Mouse (Mus musculus) lung, embryonic 15.5 days (tissue): Measurements from ENCODE around the gene Uchl4. TPM values are rescaled to one million over a fixed set of nuclear protein-coding genes. Genes with fewer than 3 reads are reported as not detected.
"Not testable (repeated sequence)": the region's sequence is repeated elsewhere in the genome, so short reads cannot be mapped to it uniquely, and the experiment has no call there.

Experiments used
- ATAC-seq: fragments of 200-750 bp; cut with Nextera tagmentation; 2 replicates; pipeline ENCODE4 v1.8.0; 2017; ENCODE audit warnings: moderate number of reproducible peaks, borderline replicate concordance; ENCODE audit not compliant: low FRiP score, low TSS enrichment; ENCODE audit errors: extremely low read depth
- H3K27ac ChIP-seq: fragments of 300-500 bp; sonication (generic); 2 replicates; pipeline ENCODE4 v1.5.1; 2015; ENCODE audit warnings: moderate library complexity, mild to moderate bottlenecking, inconsistent platforms
- H3K27me3 ChIP-seq: fragments of 300-500 bp; sonication (generic); 2 replicates; pipeline ENCODE4 v1.6.1; 2015; ENCODE audit warnings: inconsistent platforms
- H3K36me3 ChIP-seq: fragments of 300-500 bp; sonication (generic); 2 replicates; pipeline ENCODE4 v1.6.1; 2015; ENCODE audit warnings: inconsistent platforms
- H3K4me1 ChIP-seq: fragments of 300-500 bp; sonication (generic); 2 replicates; pipeline ENCODE4 v1.6.1; 2015; ENCODE audit warnings: inconsistent platforms
- H3K4me2 ChIP-seq: fragments of 300-500 bp; sonication (generic); 2 replicates; pipeline ENCODE4 v1.6.1; 2015; ENCODE audit warnings: inconsistent platforms, mild to moderate bottlenecking, moderate library complexity
- H3K4me3 ChIP-seq: fragments of 300-500 bp; sonication (generic); 2 replicates; pipeline ENCODE4 v1.5.1; 2015; ENCODE audit warnings: mild to moderate bottlenecking, inconsistent platforms
- H3K9ac ChIP-seq: fragments of 300-500 bp; sonication (generic); 2 replicates; pipeline ENCODE4 v1.6.1; 2015; ENCODE audit warnings: inconsistent platforms
- H3K9me3 ChIP-seq: fragments of 300-500 bp; sonication (generic); 2 replicates; pipeline ENCODE4 v1.6.1; 2016; ENCODE audit warnings: inconsistent platforms
- whole genome bisulfite sequencing: fragments of 180-500 bp; shearing (Covaris S2); methylation state at CpG from one replicate; pipeline ENCODE4 v1.1.7; 2015; 5-methylcytosine and 5-hydroxymethylcytosine counted together
- polyA plus RNA-seq: library from polyadenylated mRNA; unstranded; fragments of >200 nt; fragmentation: Nextera tagmentation; extraction: Ambion mirVana; gene quantifications from 2 replicates; pipeline ENCODE4 v1.2.1, GENCODE M21; 2015

The Uchl4 gene
- 1.1 and 2.4 TPM in 2 replicates for polyA plus RNA-seq

DNA sequence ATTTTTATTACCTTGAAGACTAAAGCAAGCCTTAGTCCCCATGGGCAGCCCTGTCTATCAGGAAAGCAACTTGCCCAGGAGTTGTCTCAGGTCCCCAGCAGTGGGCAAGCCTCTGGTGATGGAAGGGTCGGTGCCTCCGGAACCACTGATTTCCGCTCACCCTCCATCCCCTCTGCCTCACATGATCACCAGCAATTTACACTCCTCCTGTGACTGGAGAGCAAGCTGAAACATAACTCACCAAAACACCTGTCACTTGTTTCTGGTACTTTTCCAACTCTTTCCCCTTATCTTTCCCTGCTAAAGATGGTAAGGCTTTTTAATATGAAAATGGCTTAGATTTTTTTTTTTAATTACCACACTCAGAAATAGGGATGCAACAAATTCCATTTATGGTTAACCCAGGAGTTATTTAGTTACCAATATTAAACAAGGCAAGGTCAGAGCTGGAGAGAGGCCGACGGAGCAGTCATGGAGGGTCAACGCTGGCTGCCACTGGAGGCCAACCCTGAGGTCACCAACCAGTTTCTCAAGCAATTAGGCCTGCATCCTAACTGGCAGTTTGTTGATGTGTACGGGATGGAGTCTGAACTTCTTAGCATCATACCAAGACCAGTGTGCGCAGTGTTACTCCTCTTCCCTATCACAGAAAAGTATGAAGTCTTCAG is at the start of gene Uchl4:
Gene Uchl4, plus strand, starts transcription at position 434 of the 668 bp plus-strand sequence.
- H3K27ac ChIP-seq: peak within 1 kb of the TSS; percentile 58
- peaks cover 42% of the 10 kb centered on the region for H3K4me1 ChIP-seq
- H3K9me3 ChIP-seq: no peaks in the 10 kb centered on the region
- H3K27me3 ChIP-seq: no peaks in the 10 kb centered on the region
- 87% methylated on average over 8 of the region's 8 CpGs for WGBS
- no peak within 1 kb of the TSS for H3K4me2 ChIP-seq
- no peak for ATAC-seq
- no peaks in the 10 kb centered on the region for H3K36me3 ChIP-seq
- no peak within 1 kb of the TSS for H3K4me3 ChIP-seq
- H3K9ac ChIP-seq: no peak within 1 kb of the TSS

DNA sequence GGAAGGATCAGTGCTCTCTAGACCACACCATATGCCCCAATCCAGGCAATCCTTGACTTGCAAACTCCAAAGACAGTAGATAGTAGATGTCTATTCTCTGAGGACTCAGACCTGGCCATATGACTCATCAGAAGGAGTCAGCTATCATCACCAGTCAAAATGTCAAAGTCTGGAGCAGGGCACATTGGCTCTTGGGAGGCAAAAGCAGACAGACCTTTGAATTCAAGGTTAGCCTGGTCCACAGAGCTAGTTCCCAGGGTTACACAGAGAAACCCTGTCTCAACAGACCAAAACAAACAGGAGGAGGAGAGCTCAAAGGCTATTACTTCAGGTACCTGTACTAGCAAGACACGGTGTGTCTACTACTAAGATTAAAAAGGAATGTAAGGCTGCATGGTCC is 41.1 kb upstream of the Uchl4 start:
- no peaks in the 10 kb centered on the region for H3K9me3 ChIP-seq
- no peaks in the 10 kb centered on the region for H3K27me3 ChIP-seq
- peaks cover 33% of the 10 kb centered on the region for H3K36me3 ChIP-seq
- no peak overlapping the region for H3K4me3 ChIP-seq
- no peak overlapping the region for H3K27ac ChIP-seq
- no peak overlapping the region for H3K9ac ChIP-seq
- H3K4me2 ChIP-seq: no peak overlapping the region
- WGBS: 91% methylated on average over 1 of the region's 1 CpGs
- no peak for ATAC-seq
- no peaks in the 10 kb centered on the region for H3K4me1 ChIP-seq

DNA sequence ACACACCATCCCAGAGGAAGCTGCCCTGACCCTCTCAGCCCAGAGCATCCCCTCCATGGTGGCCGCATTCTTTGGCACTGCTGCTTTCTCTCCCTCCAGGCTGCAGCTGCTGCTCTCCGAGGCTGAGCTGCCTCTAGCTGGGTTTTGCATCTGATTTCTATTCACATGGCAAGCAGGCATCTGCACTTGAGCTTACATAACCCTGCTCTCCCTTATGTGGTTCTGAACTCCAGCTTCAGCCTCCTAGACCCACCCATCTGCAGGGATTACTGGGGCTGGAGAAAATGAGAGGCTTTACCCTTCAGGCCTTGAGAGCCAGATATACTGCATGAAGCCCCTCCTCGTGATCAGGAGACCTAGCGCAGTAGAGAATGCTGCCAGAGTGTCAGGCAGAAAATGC is 39.4 kb upstream of the Uchl4 start:
- Histone ChIP-seq H3K4me3 (no peak overlapping the region), H3K4me2 (no peak overlapping the region), H3K36me3 (peaks cover 22% of the 10 kb centered on the region), H3K4me1 (no peaks in the 10 kb centered on the region), H3K9ac (no peak overlapping the region), H3K27ac (no peak overlapping the region), H3K27me3 (no peaks in the 10 kb centered on the region), H3K9me3 (no peaks in the 10 kb centered on the region)
- WGBS: 80% methylated on average over 4 of the region's 4 CpGs
- ATAC-seq: no peak

DNA sequence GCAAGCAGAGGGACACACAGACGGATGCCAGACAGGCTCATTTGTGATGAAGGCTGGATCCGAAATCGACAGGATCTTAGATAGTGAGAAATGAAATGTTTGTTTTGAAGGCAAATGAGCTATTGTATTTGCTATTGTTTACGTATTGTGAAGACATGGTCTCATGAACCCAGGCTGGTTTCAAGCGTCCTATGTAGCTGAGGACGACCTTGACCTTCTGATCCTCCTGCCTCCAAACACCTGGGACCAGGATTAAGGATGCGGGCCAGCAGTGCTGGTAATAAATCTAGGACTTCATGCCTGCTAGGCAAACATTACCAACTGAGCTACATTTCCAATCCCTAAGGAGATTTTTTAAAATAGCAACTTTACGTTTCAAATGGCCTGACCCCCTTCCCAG is 37.5 kb upstream of the Uchl4 start:
- no peak for ATAC-seq
- H3K4me2 ChIP-seq: no peak overlapping the region
- H3K4me3 ChIP-seq: no peak overlapping the region
- H3K27ac ChIP-seq: no peak overlapping the region
- H3K9me3 ChIP-seq: no peaks in the 10 kb centered on the region
- WGBS: 81% methylated on average over 8 of the region's 8 CpGs
- H3K27me3 ChIP-seq: no peaks in the 10 kb centered on the region
- H3K4me1 ChIP-seq: no peaks in the 10 kb centered on the region
- no peak overlapping the region for H3K9ac ChIP-seq
- peaks cover 10% of the 10 kb centered on the region; the same call in 1 of the 2 replicates for H3K36me3 ChIP-seq

DNA sequence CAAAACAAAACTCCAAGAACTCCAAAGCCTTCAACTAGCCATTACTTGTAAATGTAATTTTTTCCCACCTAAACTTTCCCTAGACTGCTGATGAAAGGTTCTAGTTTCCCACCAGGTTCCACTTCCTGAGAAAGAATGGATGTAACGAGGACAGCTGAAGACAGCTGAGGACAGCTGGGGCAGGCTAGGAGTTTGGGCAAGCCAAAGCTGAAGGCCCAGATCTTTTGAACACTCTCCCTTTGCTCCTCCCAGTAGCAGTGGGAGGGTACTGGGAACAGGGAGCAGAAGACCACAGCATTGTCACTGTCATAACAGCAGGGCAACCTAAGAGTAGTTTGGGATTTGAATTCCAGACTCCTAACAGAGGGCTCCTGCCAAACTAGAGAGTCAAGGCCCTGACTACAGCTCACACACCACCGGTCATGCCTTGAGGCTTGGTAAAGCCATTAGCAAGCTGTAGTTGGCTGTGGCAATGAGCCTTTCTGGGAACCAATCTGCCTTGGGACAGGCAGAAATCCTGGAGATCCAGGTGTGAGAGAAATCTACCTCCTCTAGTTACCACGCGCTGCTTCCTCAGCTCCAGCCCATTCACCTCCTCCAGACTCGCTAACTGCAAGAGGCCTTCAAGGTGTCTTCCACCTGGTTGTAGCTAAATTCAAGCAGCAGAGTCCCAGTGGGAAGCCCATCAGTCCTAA is 36.8 kb upstream of the Uchl4 start:
- Histone ChIP-seq H3K27me3 (no peaks in the 10 kb centered on the region), H3K36me3 (peaks cover 7% of the 10 kb centered on the region; the same call in 1 of the 2 replicates), H3K4me1 (no peaks in the 10 kb centered on the region), H3K9ac (no peak overlapping the region), H3K4me3 (no peak overlapping the region), H3K27ac (no peak overlapping the region), H3K4me2 (no peak overlapping the region), H3K9me3 (no peaks in the 10 kb centered on the region)
- no peak for ATAC-seq
- 91% methylated on average over 5 of the region's 5 CpGs for WGBS

DNA sequence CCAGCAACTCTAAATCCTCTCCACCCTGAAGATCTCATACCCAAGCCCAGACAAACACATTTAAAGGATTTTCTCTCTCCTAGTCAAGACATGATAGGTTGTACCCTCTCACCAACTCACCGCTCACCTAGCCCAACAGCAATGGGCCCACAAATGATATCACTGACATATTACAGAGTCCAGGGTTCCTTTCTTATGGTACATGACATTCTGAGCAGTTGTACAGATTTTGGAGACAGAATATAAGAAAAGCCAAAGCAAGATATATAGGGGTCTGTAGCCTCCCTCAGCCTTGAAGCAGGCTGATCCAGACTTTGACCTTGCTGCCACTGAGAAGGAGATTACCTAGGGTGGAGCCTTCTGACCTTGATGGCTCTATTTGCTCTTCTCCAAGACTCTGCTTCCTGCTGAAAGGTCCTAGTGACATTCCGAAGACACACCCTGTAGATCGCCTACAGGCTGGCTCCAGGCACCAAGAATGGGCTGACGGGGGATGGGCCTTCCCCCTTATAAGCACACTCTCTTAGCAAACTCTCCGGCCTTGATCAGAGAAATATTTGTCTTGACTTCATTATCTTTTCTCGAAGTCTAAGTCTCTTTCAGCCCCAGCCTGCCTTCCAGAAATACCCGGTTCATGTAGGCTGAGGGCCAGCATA is 36.1 kb upstream of the Uchl4 start:
- not testable (repeated sequence) for H3K9ac ChIP-seq, H3K4me2 ChIP-seq, H3K27ac ChIP-seq, H3K9me3 ChIP-seq, ATAC-seq, H3K27me3 ChIP-seq, H3K4me3 ChIP-seq, H3K4me1 ChIP-seq, H3K36me3 ChIP-seq
- 71% methylated on average over 7 of the region's 7 CpGs for WGBS

DNA sequence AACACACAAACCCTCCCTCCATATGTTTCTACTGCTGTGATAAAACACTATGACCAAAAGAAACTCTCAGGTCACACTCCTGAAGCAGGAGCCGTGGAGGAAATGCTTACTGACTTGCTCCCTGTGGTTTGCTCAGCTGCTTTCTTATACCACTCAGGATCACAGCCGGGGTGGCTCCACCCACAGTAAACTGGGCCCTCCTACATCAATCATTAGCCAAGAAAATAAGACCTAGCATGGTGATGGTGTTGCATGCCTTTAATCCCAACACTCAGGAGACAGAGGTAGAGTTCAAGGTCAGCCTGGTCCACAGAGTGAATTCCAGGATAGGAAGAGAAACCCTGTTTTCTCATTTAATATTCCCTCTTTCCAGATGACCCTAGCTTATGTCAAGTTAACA is 35.1 kb upstream of the Uchl4 start:
- Histone ChIP-seq H3K36me3 (peaks cover 11% of the 10 kb centered on the region), H3K9ac (no peak overlapping the region), H3K27me3 (no peaks in the 10 kb centered on the region), H3K27ac (no peak overlapping the region), H3K4me2 (no peak overlapping the region), H3K9me3 (no peaks in the 10 kb centered on the region), H3K4me1 (no peaks in the 10 kb centered on the region), H3K4me3 (no peak overlapping the region)
- no peak for ATAC-seq
- WGBS: 55% methylated on average over 2 of the region's 2 CpGs

DNA sequence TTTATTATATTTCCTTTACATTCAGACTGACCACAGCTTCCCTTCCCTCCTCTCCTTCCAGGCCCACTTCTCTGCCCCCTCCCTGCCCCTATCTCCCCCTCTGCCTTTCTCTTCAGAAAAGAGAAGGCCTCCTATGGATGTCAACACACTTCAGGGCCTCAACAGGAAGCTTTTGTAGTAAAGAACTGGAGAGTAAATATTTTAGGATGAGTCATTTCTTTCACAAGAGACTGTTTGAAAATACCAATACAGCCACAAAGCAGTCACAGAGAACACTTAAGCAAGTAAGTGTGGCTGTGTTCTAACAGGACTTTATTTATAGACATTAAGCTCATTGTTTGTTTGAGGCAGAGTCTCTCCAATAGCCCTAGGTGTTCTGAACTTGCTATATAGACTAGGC is 32.7 kb upstream of the Uchl4 start:
- no peak overlapping the region for H3K27ac ChIP-seq

DNA sequence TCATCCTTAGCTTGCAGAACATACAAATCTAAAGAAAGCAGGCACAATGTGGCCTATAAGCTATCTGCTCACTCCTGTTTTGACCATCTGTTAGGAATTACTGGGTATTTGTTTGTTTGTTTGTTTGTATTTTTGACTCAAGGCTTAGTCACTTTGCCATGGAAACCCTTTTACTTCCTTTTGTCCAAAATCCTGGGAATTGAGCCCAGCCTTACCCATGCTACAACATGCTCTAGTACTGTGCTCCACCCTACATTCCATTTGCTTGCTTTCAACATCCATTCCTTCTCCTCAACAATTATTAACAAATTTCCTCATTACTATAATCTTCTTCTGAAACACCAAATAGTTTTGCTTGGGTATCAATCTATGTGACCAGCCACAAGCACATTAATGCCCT is 32.1 kb upstream of the Uchl4 start:
- Histone ChIP-seq H3K4me1 (no peaks in the 10 kb centered on the region), H3K9ac (no peak overlapping the region), H3K36me3 (peaks cover 13% of the 10 kb centered on the region), H3K27me3 (no peaks in the 10 kb centered on the region), H3K27ac (no peak overlapping the region), H3K4me3 (no peak overlapping the region), H3K4me2 (no peak overlapping the region), H3K9me3 (no peaks in the 10 kb centered on the region)
- ATAC-seq: no peak

More for the DNA sequence above, 32.7 kb upstream of the Uchl4 start:
- Histone ChIP-seq H3K4me2 (no peak overlapping the region), H3K27me3 (no peaks in the 10 kb centered on the region), H3K4me3 (no peak overlapping the region), H3K9me3 (no peaks in the 10 kb centered on the region), H3K4me1 (no peaks in the 10 kb centered on the region), H3K36me3 (peaks cover 13% of the 10 kb centered on the region), H3K9ac (no peak overlapping the region)
- ATAC-seq: no peak

DNA sequence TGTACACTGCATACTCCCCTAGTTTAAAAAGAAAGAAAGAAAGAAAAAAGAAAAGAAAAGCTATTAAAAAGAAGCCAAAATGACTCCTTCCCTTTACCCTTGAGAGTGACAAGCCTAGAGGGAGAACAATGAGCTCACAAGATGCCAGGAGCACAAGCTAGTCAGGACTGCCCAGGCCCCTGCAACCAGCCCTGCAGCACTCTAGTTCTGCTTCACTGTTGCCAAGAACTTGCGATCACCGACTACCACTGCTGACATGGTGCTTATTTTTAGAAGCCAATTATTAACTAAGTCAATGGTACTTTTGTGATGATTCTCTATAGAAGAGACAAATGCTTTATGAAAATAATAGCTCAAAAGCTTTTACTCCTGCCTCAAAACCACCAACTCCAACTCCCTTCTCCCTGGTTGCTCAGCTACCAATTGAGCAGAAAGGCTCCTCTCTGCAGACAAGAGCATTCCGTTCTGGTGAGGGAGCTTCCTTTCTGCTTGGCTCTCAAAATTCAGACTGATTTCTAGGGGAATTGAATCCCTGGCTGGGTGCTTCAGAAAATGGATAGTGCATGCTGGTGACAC is 27.4 kb upstream of the Uchl4 start:
- Histone ChIP-seq H3K36me3 (peaks cover 23% of the 10 kb centered on the region), H3K4me3 (no peak overlapping the region), H3K27me3 (no peaks in the 10 kb centered on the region), H3K4me1 (no peaks in the 10 kb centered on the region), H3K9me3 (no peaks in the 10 kb centered on the region), H3K4me2 (no peak overlapping the region), H3K9ac (no peak overlapping the region), H3K27ac (no peak overlapping the region)
- ATAC-seq: no peak
- 81% methylated on average over 3 of the region's 3 CpGs for WGBS

DNA sequence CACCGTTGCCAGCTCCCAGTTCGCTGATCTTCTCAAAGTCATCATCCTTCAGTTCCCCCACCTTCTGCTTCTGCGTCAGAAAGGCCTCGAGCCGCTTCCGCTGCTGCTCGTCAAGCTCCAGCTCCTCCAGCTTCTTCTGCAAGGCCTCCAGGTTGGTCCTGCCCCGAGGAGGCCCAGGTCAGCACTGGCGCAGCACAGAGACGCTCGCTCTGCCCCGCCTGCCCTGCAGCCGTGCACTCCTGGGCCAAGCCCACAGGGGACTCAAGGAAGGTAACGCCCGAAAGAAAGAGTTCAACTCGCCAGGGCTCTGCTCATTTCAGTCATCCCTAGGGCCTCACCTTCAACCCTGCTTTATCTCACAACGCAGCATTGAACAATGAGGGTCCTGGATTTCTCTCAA is 20.5 kb upstream of the Uchl4 start:
- Histone ChIP-seq H3K27ac (no peak overlapping the region), H3K4me1 (0 out of 2 replicates have a peak, but pooled peaks cover 6% of the 10 kb centered on the region), H3K4me3 (no peak overlapping the region), H3K27me3 (no peaks in the 10 kb centered on the region), H3K9me3 (no peaks in the 10 kb centered on the region), H3K9ac (no peak overlapping the region), H3K4me2 (no peak overlapping the region), H3K36me3 (peaks cover 11% of the 10 kb centered on the region)
- ATAC-seq: no peak
- WGBS: 87% methylated on average over 17 of the region's 17 CpGs

DNA sequence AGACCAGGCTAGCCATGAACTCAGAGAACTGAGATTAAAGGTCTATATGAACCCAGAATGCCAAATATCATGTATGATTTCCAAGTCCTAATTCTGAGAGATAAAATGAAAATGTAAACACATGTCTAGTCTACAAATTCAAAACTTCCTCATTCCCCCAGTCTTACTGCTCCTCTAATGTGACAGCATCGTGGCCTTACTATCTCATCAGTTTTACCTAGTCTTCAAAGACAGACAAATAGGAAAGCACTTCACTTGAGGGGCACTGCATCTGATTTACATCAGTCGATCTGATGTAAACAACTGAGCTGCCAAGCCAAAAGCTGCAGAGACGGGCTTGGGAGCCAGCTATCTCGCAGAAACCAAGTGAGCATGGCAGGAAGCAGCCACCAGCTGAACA is 18.9 kb upstream of the Uchl4 start:
- Histone ChIP-seq H3K4me2 (no peak overlapping the region), H3K9ac (no peak overlapping the region), H3K4me3 (no peak overlapping the region), H3K27ac (no peak overlapping the region), H3K9me3 (no peaks in the 10 kb centered on the region), H3K27me3 (no peaks in the 10 kb centered on the region), H3K36me3 (peaks cover 7% of the 10 kb centered on the region), H3K4me1 (0 out of 2 replicates have a peak, but pooled peaks cover 6% of the 10 kb centered on the region)
- 36% methylated on average over 4 of the region's 4 CpGs for WGBS
- no peak for ATAC-seq
